Mouse (Mus musculus) C2C12 (cell line): ENCODE measurements around the gene Il18rap.

Experiments used
- CEBPB ChIP-seq: IDR thresholded peaks from one replicate; pipeline ENCODE4 v1.6.1; 2011; ENCODE audit warnings: low read depth, mild to moderate bottlenecking, control low read depth, moderate library complexity
- CTCF ChIP-seq: IDR thresholded peaks from one replicate; pipeline ENCODE4 v1.5.1; 2011; ENCODE audit not compliant: control insufficient read depth, insufficient read depth, insufficient read length
- MYOG ChIP-seq: IDR thresholded peaks from one replicate; pipeline ENCODE4 v1.6.1; 2011; ENCODE audit not compliant: control insufficient read depth, insufficient read length; ENCODE audit errors: extremely low read depth

DNA sequence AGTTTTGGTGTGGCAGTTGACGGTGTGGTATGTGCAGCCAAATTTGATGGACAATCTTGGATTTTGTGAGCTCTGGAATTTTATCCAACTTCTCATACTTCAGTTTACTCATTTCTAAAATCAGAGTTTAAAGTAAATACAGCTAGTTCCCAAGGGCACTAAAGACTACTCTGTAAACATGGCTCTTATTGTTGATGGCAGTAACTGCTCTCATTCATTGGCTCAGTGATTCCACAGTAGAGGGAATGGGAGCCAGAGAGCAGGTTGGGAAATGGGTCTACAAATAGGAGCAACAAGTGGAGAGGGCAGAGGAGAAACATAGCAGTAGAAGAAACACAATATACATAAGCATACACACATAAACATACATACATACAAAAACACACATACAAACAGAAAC, 15.5 kb upstream of the Il18rap start:
- TF ChIP-seq CTCF (no peak), MYOG (no peak), CEBPB (no peak)
